Mouse (Mus musculus) erythroblast, embryonic 14.5 days (primary cell): ENCODE measurements around the gene Liph.

Experiments
- GATA1 ChIP-seq: IDR thresholded peaks from 2 replicates; pipeline ENCODE4 v1.6.1; 2012; ENCODE audit warnings: low read length, inconsistent platforms, mixed read lengths
- TAL1 ChIP-seq: IDR thresholded peaks from 3 replicates; pipeline ENCODE4 v1.6.1; 2012; ENCODE audit warnings: low read length, inconsistent platforms, mixed read lengths

DNA sequence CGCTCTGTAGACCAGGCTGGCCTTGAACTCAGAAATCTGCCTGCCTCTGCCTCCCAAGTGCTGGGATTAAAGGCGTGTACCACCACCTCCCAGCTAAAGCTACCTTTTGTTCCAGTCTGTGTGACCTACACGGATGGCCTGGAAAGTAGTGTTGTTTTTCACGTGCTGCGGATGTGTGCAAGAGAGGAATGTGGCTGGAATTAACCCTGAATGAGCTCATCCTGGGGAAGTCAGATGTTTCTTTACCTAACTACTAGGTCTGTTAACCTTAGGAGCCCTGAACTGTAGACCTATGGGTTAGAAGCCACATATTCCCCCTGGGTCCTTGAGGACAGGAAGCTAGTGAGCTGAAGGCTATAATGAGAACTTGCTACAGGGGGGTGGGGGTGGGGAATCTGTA lies 7.5 kb downstream of the Liph start:
- TF ChIP-seq GATA1 (no peak), TAL1 (no peak)
